Mouse (Mus musculus) kidney, postnatal 10 days (tissue): ENCODE measurements around the gene Aktip.

ENCODE experiments used
- DNase-seq: peaks from one replicate; pipeline ENCODE4 v3.0.0; 2021; ENCODE audit warnings: mixed read lengths

The Aktip gene

DNA sequence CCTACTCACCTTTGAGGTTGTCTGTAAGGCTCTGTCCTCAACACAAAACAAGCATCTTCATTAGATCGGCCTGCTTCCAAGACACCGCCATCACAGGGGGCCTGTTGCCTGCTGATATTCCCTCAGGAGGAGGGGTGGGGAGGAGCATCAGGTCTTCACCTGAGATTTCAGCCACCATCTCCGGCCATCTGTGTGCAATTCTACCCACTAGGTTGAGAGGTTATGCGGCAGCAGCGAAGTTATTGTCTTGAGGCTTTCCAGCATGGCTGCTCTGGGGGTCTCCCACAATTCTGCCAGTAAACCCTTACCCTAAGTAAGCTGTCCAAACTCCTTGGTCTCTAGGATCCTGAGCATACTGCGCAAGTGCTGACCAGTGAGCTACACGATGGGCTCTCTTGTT, at the start of gene Aktip:
Aktip (minus strand) TSS at position 101 of the 400 bp plus-strand sequence.
- DNase-seq = no peak

DNA sequence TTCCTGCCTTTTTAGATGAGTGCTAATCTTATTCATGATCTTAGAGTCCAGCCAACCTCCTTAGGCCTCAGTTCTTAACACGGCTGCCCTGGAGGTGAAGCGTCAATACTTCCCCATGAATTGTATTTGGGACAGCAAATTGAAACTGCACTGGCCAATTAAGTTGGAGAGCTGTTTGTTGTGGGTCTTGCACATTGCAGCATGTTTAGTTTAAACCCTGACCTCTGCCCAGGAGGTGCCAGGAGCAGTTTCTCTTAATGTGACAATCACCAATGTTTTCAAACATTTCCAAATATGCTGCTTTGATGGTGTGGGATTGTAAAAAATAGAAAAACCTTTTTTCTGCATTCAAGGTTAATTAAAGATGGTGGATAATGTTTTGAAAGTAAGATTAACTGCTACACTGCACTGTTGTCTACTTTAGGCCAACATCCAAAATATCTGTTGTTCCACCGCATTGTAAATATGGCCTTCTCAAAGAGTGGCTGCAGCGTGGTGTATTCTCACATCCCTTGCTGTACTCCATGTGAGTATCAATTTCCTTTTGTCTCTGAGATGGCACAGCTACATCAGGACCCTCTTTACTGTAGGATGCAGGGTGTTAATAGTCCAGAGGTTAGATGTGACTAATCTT, 46.2 kb upstream of the Aktip start:
- no peak for DNase-seq

DNA sequence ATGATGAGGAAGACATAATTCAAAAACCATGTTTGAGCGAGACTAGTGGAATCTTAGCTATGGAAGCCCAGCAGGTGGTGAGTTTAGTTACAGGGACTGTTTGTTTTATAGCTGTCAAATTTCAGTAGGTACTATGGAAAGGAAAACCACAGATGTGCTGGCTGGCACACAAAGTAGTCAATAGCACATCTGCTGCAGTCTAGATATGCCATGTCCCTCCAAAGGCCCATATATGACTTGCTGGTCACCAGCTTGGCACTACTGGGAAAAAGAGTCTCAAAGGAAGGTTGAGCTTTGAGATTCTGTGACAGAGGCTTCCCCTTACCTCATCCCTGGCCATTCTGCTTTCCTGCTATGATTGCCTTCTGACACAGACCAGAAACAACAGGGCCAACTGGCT, 42.9 kb upstream of the Aktip start:
- no peak for DNase-seq

DNA sequence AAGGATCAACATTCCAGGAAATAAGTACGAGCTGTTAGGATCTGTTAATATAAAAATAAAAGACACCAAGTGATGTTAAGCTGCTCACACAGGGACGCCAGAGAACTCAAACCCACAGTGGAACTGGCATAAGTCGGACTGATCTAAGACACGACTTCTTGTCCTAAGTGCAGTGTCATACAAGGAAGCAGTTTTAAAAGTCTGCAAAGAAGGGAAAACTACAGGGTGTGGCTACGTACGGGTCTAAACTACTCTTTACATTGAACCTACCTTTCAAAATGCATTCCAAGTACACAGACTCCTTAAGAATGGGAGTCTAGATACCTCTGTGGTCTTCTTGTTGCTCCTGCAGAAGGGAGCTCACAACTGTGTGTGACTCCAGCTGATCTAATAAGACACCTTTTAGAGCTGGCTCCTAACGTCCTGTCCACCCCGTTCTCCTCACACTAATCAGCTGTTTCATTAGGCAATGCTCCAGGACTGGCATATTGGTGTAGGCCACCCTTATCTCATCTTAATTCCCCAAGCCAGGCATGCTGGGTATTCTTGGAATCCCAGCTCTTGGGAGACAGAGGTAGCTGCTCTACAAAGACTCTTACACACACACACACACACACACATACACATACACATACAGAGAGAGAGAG, 42.2 kb upstream of the Aktip start:
- no peak for DNase-seq

DNA sequence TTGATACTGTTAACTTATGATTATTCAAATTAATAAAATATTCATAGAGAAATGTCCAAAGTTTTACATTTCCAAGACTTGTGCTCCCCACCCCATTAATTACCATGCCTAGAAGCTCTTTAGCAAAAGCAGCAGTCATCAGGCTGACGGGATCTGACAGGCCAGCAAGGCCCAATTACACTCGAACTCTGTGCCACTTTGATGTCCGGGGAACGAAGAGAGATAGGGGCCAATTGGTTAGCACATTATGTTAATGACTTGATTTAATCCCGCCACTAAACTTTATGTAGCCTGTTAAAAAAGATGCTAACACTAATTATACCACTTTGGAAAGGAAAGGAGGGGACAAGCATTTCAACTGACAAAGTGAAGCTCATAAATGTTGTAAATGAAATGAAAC, 41.6 kb upstream of the Aktip start:
- no peak for DNase-seq

DNA sequence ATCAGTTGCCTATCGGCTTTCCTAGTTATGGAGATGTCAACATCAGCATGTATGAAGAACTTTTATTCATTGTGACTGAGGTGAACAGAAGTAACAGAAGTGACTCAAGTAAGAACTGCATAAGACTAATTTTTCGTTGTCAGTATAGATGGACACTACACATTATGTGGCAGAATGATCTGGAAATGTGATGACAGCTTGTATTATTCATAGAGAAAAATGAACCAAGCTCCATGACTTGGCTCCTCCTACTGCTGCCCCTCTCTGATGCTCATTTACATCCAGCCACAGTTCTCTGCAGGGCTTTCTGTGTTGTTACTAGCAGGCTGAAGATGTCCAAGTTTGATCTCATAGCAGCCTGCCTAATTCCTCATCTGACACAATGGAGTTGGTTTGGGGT, 37.4 kb upstream of the Aktip start:
- DNase-seq = no peak

DNA sequence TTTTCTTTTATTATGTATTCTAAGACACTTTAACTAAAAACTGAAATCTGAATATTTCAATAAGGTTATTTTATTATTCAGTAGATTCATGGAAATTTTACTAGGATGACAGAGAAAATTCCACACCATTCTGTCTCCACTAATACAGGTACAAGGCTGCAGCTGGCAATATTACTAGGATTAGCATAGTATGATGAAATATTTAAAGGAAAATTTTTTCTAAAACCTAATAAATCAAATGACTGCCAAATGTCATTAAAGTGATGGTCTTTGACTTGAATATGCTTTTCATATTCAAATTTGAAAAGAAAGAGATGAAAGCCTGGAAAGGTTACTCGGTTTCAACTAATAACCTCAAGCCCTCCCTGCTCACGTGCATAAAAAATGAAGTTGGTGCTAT, 34.3 kb upstream of the Aktip start:
- DNase-seq = no peak

DNA sequence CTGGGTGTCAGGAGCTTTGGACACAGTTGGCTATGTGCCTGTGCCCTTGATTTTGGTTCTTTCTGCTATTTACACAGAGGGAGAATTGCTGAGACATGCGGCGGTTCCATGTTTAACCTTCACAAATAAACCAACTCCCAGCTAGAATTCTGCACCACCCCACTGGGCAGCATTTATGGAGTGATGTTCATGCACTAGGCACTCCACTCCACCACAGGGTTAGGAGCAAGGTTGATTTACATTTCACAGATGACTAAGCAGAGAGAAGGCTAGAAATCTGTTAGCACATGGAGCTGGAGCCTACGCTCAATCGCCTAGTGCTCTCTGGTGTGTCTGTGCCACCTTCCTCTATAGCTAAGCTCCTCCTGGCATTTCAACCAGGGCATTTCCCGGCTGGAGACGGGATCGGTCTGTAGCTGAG, 27.7 kb upstream of the Aktip start:
- no peak for DNase-seq

DNA sequence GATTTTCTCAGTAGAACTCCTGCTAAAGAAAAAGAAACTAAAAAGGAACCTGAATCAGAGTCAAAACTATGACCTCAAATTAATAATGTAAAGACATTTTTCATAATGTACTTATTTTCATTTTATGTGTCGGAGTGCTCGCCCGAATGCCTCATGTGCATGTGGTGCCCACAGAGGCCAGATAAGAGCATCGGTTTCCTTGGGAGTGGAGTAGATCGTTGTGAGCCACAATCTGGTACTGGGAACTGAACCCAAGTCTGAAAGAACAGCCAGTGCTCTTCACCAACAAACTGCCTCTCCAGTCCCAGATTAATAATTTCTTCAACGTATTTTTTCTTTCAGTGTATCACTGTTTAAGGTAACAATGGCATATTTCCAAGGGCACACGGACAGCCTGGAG, 24.5 kb upstream of the Aktip start:
- no peak for DNase-seq

DNA sequence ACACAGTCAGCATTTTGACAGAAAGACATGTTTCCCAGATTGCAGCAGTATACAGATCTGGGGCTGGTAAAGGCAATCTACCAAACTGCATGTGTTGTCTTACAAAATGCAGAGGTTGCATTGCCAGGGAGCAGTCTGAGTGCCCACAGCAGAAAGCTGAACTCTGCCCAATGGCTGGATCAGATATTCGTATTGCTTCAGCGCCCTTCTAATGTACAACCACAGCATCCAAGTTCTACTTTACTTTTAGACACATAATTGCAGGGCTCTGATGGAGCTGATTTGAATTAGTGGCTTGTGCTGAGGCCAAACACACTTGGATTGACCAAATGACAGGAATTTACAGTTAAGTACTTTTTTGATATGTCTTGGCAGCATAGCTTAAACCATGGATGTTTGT, 22.1 kb upstream of the Aktip start:
- no peak for DNase-seq

DNA sequence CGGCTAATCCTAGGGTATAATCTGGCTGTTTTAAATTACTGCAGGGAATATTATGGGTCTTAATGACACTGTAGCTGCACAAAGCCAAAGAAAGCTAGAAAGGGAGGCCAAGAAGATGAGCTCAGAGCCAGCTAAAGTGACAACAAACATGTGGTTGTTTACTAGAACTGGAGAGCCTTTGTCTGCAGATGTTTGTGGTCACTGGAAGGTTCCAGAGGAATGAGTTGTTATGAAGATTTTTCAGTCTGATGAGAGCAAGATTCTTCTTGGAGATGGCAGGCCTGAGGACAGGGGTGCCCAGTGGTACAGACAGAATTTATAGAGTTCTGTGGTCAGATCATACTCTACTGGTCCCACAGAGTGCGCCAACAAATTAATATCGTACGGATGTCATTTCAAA, 18.5 kb upstream of the Aktip start:
- no peak for DNase-seq

DNA sequence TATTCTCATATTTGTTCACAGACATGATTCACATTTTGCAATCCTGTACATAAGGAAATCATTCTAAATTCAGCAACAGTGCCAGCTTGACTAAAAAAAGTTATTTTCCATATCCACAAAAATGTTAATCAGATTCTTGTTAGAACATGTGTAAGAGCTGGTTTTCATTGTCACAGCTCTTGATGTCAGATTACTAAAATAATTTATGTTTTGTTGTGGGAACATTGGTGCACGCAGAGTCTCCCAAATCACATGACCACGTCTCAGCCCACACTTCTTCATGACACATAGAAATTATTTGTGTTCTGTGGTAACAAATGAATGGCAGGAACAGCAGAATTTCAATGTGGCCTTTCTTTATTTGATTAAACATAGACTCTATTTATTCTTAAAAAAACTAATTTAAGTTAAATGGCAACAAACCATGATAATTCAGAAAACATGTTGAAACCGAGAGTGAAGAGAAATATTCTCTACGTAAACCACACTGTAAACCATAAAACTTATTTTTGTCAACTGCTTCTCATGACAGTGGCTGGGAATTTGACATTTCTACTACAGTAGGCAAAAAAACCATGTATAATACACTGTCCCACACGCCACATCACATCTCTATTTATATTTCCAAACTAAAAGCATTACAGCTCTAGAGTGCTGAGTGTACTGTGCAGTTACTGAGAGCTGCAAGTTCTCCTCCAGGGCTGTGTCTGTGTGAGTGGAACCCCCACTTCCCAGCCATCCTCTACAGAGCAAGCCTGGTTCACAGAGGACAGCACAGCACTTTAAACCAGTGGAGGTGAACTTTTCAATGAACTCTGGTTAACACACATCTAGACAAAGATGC, 17.5 kb upstream of the Aktip start:
- no peak for DNase-seq

DNA sequence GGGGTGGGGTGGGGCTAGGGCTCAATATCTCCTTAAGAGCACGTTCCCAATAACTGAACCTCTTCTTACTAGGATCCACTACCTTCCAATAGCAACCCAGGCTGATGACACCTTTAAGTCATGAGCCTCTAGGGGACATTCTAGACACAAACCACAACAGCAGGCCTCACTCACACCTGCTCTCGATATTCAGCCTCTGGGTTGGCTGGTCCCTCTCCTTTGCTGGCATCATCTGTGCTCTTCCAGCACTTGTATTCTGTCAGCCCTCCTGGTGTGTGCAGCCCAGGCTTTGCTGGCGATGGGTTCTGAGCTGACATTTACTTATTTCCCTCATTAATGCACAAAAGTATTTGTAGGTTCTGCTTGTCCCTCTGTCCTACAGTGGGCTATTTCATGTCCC, 14.5 kb upstream of the Aktip start:
- no peak for DNase-seq

DNA sequence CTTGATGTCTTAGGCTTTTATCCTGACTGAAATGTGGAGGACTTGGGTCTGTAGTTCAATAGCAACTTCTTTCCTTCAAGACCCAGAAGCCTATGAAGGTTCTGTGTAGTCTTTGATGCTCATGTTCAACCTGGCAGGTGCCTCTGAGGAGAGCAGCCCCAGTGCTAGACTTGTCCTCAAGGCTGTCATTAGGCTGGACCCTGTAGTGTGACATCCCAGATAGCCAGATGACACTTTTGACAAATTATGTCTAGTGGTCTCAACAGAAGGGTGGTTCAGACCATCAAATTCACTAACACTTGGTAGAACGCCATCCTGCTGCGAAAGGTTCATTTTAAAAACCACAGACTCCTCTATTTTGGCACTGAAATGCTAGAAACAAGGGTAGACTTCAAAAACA, 13.2 kb upstream of the Aktip start:
- DNase-seq = no peak

DNA sequence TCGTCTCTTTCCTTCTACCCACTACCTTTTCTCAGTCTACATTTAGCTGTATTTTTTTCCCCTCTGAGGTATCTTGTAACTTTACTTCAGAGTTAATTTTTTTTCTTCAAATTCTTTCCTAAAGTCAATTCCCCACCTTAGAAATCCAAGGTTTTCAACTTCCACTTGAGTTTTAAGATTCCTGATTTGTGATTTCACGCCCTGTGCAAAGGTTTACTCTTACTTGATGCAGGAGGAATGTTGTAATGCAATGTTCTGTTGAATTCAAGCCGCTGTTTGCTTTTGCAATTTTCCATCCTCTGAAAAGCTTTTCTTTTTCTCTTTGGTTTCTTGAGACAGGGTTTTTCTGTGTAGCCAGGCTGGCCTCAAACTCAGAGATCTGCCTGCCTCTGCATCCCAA, 9.9 kb upstream of the Aktip start:
- DNase-seq = no peak

DNA sequence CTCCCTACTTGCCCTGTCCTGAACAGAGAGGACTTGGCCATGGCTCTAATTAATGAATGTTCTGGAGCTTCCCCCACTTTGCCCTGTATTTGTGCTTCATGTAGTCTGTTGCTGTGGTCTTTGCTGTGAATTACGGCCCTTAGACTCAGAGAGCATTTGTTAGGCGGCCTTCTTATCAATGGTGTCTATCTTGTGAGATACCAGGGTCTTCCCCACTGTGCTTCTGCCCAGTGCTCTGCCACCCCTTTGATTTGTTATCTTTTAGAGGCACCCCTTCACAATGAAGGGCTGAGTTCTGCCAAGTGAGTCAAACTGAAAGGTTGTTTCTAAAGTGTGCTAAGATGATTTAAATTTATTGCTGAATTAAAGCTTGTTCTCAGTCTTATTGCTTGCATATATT, 7.9 kb upstream of the Aktip start:
- DNase-seq = no peak

DNA sequence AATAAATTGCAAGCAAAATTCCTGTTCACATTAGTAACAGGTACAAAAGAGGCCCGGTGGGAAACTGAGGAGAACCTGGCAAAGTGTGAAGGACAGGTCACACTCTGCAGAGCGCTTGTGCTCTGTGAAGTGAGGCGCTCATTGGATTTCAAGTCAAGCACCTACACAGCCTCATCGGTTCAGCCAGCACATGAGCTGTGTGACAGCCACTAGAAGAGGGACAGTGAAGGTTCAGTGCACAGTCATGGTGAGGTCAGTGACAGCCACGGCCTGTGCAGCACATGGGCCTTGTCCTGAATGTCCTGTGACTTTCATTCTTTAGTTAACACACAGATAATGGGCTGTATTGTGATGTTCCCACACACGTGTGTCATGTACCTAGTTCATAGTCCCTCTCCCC, 6.1 kb upstream of the Aktip start:
- no peak for DNase-seq

DNA sequence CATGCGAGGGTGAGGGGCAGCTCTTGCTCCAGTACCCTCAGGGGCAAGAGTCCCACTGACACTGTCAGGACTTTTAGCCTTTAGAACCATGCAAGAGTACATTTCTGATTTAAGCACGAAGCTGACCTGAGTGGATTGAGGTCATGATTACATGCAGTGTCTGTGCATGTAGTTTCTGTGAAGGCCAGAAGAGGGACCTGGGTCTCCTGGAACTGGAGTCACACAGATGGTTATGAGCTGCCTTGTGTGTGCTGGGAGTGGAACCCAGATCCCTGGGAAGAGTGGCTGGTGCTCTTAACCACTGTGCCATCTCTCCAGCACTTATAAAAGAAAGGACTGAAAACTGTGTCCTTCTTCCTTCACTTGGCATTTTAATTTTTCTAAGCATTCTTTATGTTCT, 1.4 kb upstream of the Aktip start:
- DNase-seq = no peak

DNA sequence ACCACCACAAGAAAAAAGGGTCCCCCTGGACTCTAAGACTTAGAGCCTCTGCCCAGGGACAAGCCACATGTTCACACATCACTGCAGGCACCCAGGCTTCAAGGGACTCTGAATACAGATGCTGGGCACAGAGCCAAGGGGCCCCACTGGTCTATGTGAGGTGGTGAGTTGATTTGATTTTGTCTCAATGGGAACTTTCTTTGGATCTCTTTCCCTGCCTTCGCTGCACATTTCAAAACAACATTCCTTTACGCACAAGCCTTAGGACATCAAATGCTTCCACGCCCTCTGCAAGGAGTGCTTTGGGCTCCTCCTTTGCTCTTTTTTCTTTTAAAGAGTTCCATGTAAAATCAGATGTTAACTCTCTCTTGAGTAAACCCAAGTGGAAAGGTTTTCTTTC, 1.7 kb downstream of the Aktip start:
- no peak for DNase-seq

DNA sequence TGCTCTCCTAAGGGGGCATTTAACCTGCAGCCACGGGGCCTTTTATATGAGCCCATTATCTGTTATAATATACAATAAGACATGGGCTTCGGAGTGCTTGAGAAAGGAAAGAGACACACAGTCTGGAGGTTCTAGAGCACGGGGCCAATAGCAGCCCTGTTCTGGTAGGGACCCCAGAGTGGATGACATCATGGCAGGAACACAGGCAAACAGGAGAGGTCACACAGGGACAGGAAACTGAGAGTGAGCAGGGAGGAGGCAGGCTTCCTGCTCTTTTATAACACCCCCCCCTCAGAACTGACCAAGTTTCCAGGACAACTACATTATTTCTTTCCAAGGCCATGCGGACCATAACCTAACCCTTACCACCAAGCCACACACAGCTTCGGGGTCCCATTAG, 2.5 kb downstream of the Aktip start:
- no peak for DNase-seq

DNA sequence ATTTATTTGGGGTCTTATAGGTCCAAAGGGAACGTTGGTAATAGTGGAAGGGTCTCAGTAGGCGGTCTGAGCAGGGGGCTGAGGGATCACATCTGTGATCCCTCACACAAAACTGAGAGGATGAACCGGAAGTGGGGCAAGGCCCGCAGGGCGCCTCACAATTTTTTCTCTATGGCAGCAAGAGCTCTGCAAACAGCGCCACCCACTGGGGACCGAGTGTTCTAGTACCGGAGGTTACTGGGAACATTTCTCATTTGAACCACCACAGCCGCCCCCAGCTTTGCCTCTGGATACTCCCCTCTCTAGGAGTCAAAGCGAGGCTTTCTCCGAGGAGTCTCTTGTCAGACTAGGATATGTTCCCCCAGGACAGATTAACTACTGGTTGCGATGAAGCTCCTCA, 3.1 kb downstream of the Aktip start:
- peak; percentile 21 for DNase-seq

DNA sequence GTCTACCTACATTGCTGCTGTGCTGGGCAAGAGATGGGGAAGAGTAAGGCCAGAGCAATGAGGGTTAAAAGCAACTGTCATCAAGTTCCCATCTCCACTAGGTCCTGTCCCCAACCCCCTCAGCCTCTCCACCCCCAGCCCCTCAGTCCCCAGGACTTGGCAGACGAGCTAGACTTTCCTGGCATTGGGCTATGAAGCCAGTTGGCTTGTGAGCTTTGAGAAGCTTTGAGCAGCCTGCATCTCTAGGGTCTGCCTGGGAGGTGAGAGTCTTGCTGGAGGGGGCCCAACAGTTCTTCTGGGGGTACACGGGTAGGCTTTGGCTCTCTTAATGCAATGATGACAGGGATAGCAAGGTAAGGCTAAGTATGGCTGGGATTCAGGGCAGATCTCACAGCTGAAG, 5.7 kb downstream of the Aktip start:
- no peak for DNase-seq

DNA sequence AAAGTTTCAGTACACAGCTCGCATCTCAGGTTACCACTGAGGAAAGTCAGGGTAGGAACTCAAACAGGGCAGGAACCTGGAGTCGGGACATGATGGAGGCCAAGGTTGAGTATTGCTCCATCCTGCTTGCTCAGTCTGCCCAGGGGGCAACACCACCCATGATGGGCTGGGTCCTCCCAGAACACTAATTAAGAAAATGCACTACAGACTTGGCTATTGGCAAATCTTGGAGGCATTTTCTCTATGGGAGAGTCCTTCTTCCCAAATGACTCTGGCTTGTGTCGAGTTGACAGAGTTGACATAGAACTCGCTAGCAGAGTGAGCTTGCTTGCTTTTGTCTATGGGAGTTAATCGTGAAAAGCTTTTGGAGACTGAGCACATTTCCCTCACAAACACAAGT, 6.8 kb downstream of the Aktip start:
- no peak for DNase-seq

DNA sequence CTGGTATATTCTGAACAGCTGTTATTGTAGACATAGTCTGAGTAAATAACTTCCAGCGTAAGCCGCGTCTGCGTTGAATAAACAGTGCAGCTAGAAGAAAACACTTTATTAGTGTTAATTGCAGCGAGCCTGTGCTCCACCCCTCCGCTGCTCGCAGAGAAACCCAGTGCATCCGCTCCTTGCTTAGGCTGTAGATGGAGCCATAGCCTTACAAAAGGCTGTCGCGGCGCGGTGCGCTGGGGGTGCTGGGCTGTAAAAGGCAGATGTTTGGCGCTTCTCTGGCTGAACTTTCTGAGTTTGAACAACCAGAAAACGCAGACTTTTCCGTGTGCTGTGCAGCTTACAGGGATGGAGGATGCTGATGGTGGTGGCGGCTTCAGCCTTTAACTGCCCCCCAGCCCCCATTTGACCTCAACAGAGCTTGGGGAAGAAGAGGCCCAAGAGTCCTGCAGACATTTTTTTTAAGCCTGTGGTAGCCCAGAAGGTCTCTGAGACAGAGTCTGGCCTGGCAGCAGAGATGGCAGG, 8.9 kb downstream of the Aktip start:
- DNase-seq = peak; percentile 84
